Mouse (Mus musculus) ES-Bruce4 (cell line): ENCODE results near the gene Hcls1.

Source experiments
- CTCF ChIP-seq: IDR thresholded peaks from one replicate; pipeline ENCODE4 v1.8.1; 2011; ENCODE audit warnings: low read depth, low read length
- POLR2A ChIP-seq: IDR thresholded peaks from one replicate; pipeline ENCODE4 v1.8.1; 2011; ENCODE audit warnings: low read length; ENCODE audit not compliant: insufficient read depth

- no peak for TF ChIP-seq CTCF
- no peak for TF ChIP-seq POLR2A
Measured at GRCm38 (mm10) chr16:36929216-36929615, 5.6 kb upstream of the Hcls1 start.
